In the genomic region with DNA sequence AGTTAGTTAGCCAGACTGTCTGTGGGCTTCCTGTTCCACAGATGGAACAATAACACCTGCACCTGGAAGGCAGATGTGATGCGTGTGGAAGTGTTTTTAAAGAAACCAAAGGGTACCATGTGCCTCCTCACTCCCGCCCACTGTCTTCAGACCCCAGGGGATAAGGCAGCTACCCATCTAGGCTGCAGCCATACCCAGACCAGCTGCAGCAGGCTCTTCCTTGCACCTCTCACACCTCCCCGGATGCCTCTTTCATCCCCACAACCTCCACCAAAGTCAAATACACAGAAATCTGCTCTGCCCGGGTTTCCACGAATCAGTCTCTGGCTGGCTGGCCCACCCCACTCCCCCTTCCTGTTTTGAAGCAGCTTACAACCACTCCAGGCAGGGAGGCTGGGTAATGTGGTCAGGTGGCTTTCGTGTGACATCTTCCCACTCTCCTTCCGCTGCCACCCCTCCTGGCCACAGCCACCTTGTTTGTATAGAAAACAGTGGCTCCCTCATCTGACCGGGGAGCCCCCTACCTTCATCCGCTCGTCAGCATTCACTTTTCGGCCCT, we compare ENCODE assay signal across 10 mouse cellular contexts. TPM values are rescaled to one million over a fixed set of nuclear protein-coding genes. Genes with fewer than 3 reads are reported as not detected.
DNase-seq lines count a peak whose midpoint lies in the region; TF ChIP-seq lines count a peak whose summit lies in the region.
"Had no signal": no experiment of that assay in that cellular context is flagged by ENCODE, and none has a peak within 500 bp of the region (broad histone marks: within the 10 kb centered on the region; RNA-seq: fewer than 3 reads in every experiment).

No protein-coding gene starts in this region.

- intact Hi-C loops in left cerebral cortex, postnatal 4 days (cut with DNase I) = no loop called here

- no peak overlapping the region for H3K9ac ChIP-seq in CH12.LX (ENCODE audit: insufficient read depth, low read depth)
- H3K9ac ChIP-seq: midbrain, embryonic 12.5 days had no signal

- DNase-seq in B cell, adult 2 months = peak; percentile 81 to 86
- DNase-seq in CH12.LX (ENCODE audit: extremely low read depth) = peak; percentile 86
- DNase-seq in lung, postnatal 4 days = peak; percentile 55 to 65
- DNase-seq in spleen, postnatal 36 days (ENCODE audit: low spot score in 2 of 2) = peak; percentile 89
- no peak for DNase-seq in gastrocnemius, adult 8-10 months (ENCODE audit: low spot score in 2 of 2)
- DNase-seq in heart, embryonic 10.5 days (ENCODE audit: low spot score) = no peak
- DNase-seq in left cerebral cortex, postnatal 4 days = no peak
- no peak for DNase-seq in adrenal gland, postnatal 36 days
- DNase-seq: gastrocnemius, postnatal 10 days had no signal

- no peak overlapping the region for H3K4me3 ChIP-seq in CH12.LX (replicated peaks in 1 of 3; ENCODE audit: low read depth in 2 of 3, low read length in 2 of 3, poor library complexity in 1 of 3)
- no peak overlapping the region for H3K4me3 ChIP-seq in heart, embryonic 10.5 days
- H3K4me3 ChIP-seq: midbrain, embryonic 12.5 days had no signal

- no peak for TF ChIP-seq CTCF in CH12.LX (conservative IDR thresholded peaks at IDR 0.05 in 1 of 2, IDR thresholded peaks at IDR 0.05 in 1 of 2; ENCODE audit: low read depth in 2 of 2, low read length in 2 of 2)

- dilution Hi-C loops in CH12.LX (cut with MboI; ENCODE audit: extremely low pct_ligation_motif_present, extremely low pct_unique_long_range_greater_than_20kb, low sequenced_read_pairs) = no loop called here

- no peaks in the 10 kb centered on the region for H3K9me3 ChIP-seq in CH12.LX (replicated peaks; ENCODE audit: low read length)
- no peaks in the 10 kb centered on the region for H3K9me3 ChIP-seq in heart, embryonic 10.5 days
- H3K9me3 ChIP-seq: midbrain, embryonic 12.5 days had no signal

- H3K79me2 ChIP-seq in CH12.LX (replicated peaks; ENCODE audit: control insufficient read depth, extremely low read depth, insufficient read depth, poor library complexity, severe bottlenecking) = peaks cover 2% of the 10 kb centered on the region; the same call in 1 of the 2 replicates

- peak; percentile 21; the same call in 1 of the 2 replicates for TF ChIP-seq EP300 in CH12.LX (IDR thresholded peaks at IDR 0.05; ENCODE audit: low read length)

- no peak for TF ChIP-seq RAD21 in CH12.LX (IDR thresholded peaks at IDR 0.05; ENCODE audit: low read depth, low read length)

- TF ChIP-seq POLR2A in CH12.LX (IDR thresholded peaks at IDR 0.05; ENCODE audit: low read depth, low read length) = no peak

- H3K4me1 ChIP-seq in CH12.LX (ENCODE audit: control insufficient read depth in 1 of 2, insufficient read depth in 2 of 2) = peaks cover 6 to 52% of the 10 kb centered on the region in 2 experiments; a peak in 3 of 4 replicates
- H3K4me1 ChIP-seq in heart, embryonic 10.5 days = peaks cover 16% of the 10 kb centered on the region
- H3K4me1 ChIP-seq: midbrain, embryonic 12.5 days had no signal

- 67% methylated on average over 11 of the region's 11 CpGs for WGBS in heart, embryonic 10.5 days

- peaks cover 88 to 95% of the 10 kb centered on the region in 2 experiments for H3K36me3 ChIP-seq in CH12.LX (replicated peaks in 1 of 2; ENCODE audit: control insufficient read depth in 1 of 2, insufficient read depth in 1 of 2, low read length in 1 of 2)
- H3K36me3 ChIP-seq in heart, embryonic 10.5 days = peaks cover 29% of the 10 kb centered on the region

- no peak overlapping the region for H3K4me2 ChIP-seq in CH12.LX (ENCODE audit: insufficient read depth, low read depth, poor library complexity, severe bottlenecking)
- H3K4me2 ChIP-seq: midbrain, embryonic 12.5 days had no signal

- peak overlapping the region; percentile 23 for H3K27ac ChIP-seq in CH12.LX (ENCODE audit: insufficient read depth, low read depth)
- no peak overlapping the region for H3K27ac ChIP-seq in heart, embryonic 10.5 days
- H3K27ac ChIP-seq: midbrain, embryonic 12.5 days had no signal

- H3K27me3 ChIP-seq in CH12.LX (replicated peaks) = no peaks in the 10 kb centered on the region
- H3K27me3 ChIP-seq in heart, embryonic 10.5 days (ENCODE audit: insufficient read depth, poor library complexity, severe bottlenecking) = 0 out of 2 replicates have a peak, but pooled peaks cover 10% of the 10 kb centered on the region
- H3K27me3 ChIP-seq: midbrain, embryonic 12.5 days had no signal

- in situ Hi-C loops in CH12.LX (cut with MboI; ENCODE audit: low pct_ligation_motif_present, low pct_unique_long_range_greater_than_20kb, low sequenced_read_pairs) = loop anchor here (5.0 kb wide), 1 partner anchor 39 kb away; no protein-coding TSS in a partner anchor

TF ChIP-seq in CH12.LX, 34 proteins besides CTCF, POLR2A, EP300 and RAD21:
- TF ChIP-seq CHD1 (IDR thresholded peaks at IDR 0.05; ENCODE audit: low read depth, low read length) (no peak), SIN3A (IDR thresholded peaks at IDR 0.05; ENCODE audit: low read length) (peak; percentile 26; the same call in 1 of the 2 replicates), HCFC1 (IDR thresholded peaks at IDR 0.05; ENCODE audit: low read depth, low read length) (no peak), ELF1 (IDR thresholded peaks at IDR 0.05; ENCODE audit: low read depth, low read length) (peak; percentile 38), GABPA (IDR thresholded peaks at IDR 0.05; ENCODE audit: insufficient replicate concordance, low read depth, low read length) (no peak), ETS1 (conservative IDR thresholded peaks at IDR 0.05; ENCODE audit: low read depth, low read length) (peak; percentile 51), NRF1 (IDR thresholded peaks at IDR 0.05; ENCODE audit: low read depth, low read length) (no peak), TCF12 (IDR thresholded peaks at IDR 0.05; ENCODE audit: low read depth, low read length) (peak; percentile 55; the same call in 1 of the 2 replicates), BHLHE40 (IDR thresholded peaks at IDR 0.05; ENCODE audit: low read depth, low read length) (peak; percentile 54; the same call in 1 of the 2 replicates)

RNA-seq across cellular contexts. Expression of gene Pik3cd, which starts 44.4 kb away (rescaled TPM):
- total RNA-seq in CH12.LX (2012; rRNA removed) (84.0 and 95.0 TPM in 2 replicates), CH12.LX (2014; rRNA removed) (57.0 and 60.3 TPM in 2 replicates)
- 62.4 and 72.1 TPM in 2 replicates for polyA plus RNA-seq in CH12.LX (2012; ENCODE audit: insufficient read length, low read depth)
- total RNA-seq in gastrocnemius, adult 8-10 months (2022) = 10 to 100 TPM in 1 of 4 experiments, 1 to 10 TPM in 3; 7.9 to 10.6 (median 8.6) TPM
- polyA plus RNA-seq in heart, embryonic 10.5 days (2016; fragmentation: Nextera tagmentation; extraction: Ambion mirVana) = 3.4 and 4.8 TPM in 2 replicates
- 10 to 100 TPM; 46.2 to 53.7 TPM for total RNA-seq in left cerebral cortex, postnatal 4 days (2021)
- total RNA-seq in adrenal gland, postnatal 36 days (2021) = 1 to 10 TPM; 2.7 to 3.8 TPM

Comparison
In these comparisons a context has a peak if more than half of its experiments do, and no peak if none do; other contexts are left out.
1. DNase-seq: peak in B cell, adult 2 months (2 of 2), CH12.LX (single experiment), lung, postnatal 4 days (2 of 2) and spleen, postnatal 36 days (2 of 2); none in gastrocnemius, adult 8-10 months (0 of 2), heart, embryonic 10.5 days (single experiment), left cerebral cortex, postnatal 4 days (single experiment) and adrenal gland, postnatal 36 days (0 of 2).
2. RNA of gene Pik3cd, which starts 44.4 kb away (total RNA-seq): 57.0 to 95.0 TPM in CH12.LX and 46.2 to 53.7 TPM in left cerebral cortex, postnatal 4 days; 7.9 to 10.6 TPM in gastrocnemius, adult 8-10 months and 2.7 to 3.8 TPM in adrenal gland, postnatal 36 days; every median in the first group is over 4 times any median in the second.